Mouse (Mus musculus): ENCODE results near the gene Wfdc17. TPM values are rescaled to one million over a fixed set of nuclear protein-coding genes. Genes with fewer than 3 reads are reported as not detected.

The Wfdc17 gene
- polyA plus RNA-seq, 1 experiment from 2014 or later: 1.2 TPM

GRCm38 (mm10) chr11:83743525-83743924 lies 39.7 kb downstream of the Wfdc17 start:
- Histone ChIP-seq H3K4me2 (replicated peaks; ENCODE audit: low read depth, low read length) (no peak overlapping the region), H3K9me3 (ENCODE audit: control insufficient read depth, low read depth, low read length) (no peaks in the 10 kb centered on the region), H3K4me1 (ENCODE audit: control insufficient read depth, insufficient read depth, low read length) (no peaks in the 10 kb centered on the region), H3K27me3 (ENCODE audit: control insufficient read depth, insufficient read depth, low read length) (no peaks in the 10 kb centered on the region), H3K4me3 (ENCODE audit: low read depth, low read length) (no peak overlapping the region), H3K27ac (ENCODE audit: low read length) (no peak overlapping the region), H3K36me3 (ENCODE audit: control insufficient read depth, insufficient read depth, low read length) (no peaks in the 10 kb centered on the region), H3K9ac (replicated peaks; ENCODE audit: low read depth, low read length) (no peak overlapping the region)
- no peak for ATAC-seq (ENCODE audit: insufficient number of reproducible peaks, insufficient read depth, low FRiP score, low read depth)
- WGBS: 77% methylated on average over 3 of the region's 3 CpGs

DNA sequence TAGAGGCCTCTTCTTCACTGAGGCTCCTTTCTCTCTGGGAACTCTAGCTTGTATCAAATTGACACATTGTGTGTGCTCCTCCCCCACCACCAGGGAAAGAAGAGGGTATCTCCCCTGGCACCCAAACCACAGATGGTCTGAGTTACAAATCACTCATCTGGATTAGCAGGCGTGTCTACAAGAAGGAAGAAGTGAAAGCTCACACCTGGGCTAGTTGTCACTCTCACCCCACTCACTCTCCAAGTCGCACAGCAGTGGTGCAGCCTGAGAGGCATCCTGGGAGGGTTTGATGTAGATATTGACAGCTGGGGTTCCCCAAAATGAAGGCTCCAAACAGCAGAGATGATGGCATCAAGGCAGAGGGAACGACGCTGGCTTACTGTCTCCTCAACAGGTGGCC lies 42.4 kb downstream of the Wfdc17 start:
- H3K9ac ChIP-seq (replicated peaks; ENCODE audit: low read depth, low read length): no peak overlapping the region
- no peaks in the 10 kb centered on the region for H3K36me3 ChIP-seq (ENCODE audit: control insufficient read depth, insufficient read depth, low read length)
- H3K4me1 ChIP-seq (ENCODE audit: control insufficient read depth, insufficient read depth, low read length): no peaks in the 10 kb centered on the region
- no peaks in the 10 kb centered on the region for H3K27me3 ChIP-seq (ENCODE audit: control insufficient read depth, insufficient read depth, low read length)
- H3K4me3 ChIP-seq (ENCODE audit: low read depth, low read length): no peak overlapping the region
- no peak for ATAC-seq (ENCODE audit: insufficient number of reproducible peaks, insufficient read depth, low FRiP score, low read depth)
- 40% methylated on average over 4 of the region's 4 CpGs for WGBS
- H3K4me2 ChIP-seq (replicated peaks; ENCODE audit: low read depth, low read length): no peak overlapping the region
- H3K9me3 ChIP-seq (ENCODE audit: control insufficient read depth, low read depth, low read length): no peaks in the 10 kb centered on the region
- no peak overlapping the region for H3K27ac ChIP-seq (ENCODE audit: low read length)

DNA sequence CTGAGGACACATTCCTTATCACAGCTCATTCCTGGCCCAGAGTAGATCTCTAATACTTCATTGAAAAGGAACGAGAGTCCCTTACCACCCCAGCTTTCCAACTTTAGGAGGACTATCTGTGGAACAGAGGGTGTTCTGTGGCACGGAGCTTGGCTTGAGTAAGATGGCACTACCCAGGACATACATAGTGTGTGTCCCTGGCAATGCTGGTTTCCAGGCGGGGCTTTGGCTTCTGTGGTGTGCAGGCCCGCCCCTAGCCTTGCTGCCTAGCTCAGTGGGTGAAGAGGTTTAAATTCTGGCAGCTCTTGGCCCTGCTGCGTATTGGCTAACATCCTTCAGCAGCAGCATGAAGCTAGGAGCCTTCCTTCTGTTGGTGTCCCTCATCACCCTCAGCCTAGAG lies 42.9 kb downstream of the Wfdc17 start, which contains the start of gene Wfdc21:
Gene Wfdc21 (plus strand): TSS at position 260 of the 400 bp plus-strand sequence.
- no peaks in the 10 kb centered on the region for H3K9me3 ChIP-seq (ENCODE audit: control insufficient read depth, low read depth, low read length)
- no peak for ATAC-seq (ENCODE audit: insufficient number of reproducible peaks, insufficient read depth, low FRiP score, low read depth)
- WGBS: 73% methylated on average over 5 of the region's 5 CpGs

GRCm38 (mm10) chr11:83747376-83748265 lies 43.8 kb downstream of the Wfdc17 start:
- ATAC-seq (ENCODE audit: insufficient number of reproducible peaks, insufficient read depth, low FRiP score, low read depth): no peak
- H3K4me3 ChIP-seq (ENCODE audit: low read depth, low read length): no peak overlapping the region
- H3K27ac ChIP-seq (ENCODE audit: low read length): no peak overlapping the region
- H3K4me2 ChIP-seq (replicated peaks; ENCODE audit: low read depth, low read length): no peak overlapping the region
- H3K9ac ChIP-seq (replicated peaks; ENCODE audit: low read depth, low read length): no peak overlapping the region
- no peaks in the 10 kb centered on the region for H3K27me3 ChIP-seq (ENCODE audit: control insufficient read depth, insufficient read depth, low read length)
- no peaks in the 10 kb centered on the region for H3K9me3 ChIP-seq (ENCODE audit: control insufficient read depth, low read depth, low read length)
- WGBS: 67% methylated on average over 6 of the region's 6 CpGs
- H3K4me1 ChIP-seq (ENCODE audit: control insufficient read depth, insufficient read depth, low read length): no peaks in the 10 kb centered on the region
- no peaks in the 10 kb centered on the region for H3K36me3 ChIP-seq (ENCODE audit: control insufficient read depth, insufficient read depth, low read length)

More for the DNA sequence above, 42.9 kb downstream of the Wfdc17 start, which contains the start of gene Wfdc21:
- Histone ChIP-seq H3K9ac (replicated peaks; ENCODE audit: low read depth, low read length) (no peak within 1 kb of the TSS), H3K4me3 (ENCODE audit: low read depth, low read length) (no peak within 1 kb of the TSS), H3K27ac (ENCODE audit: low read length) (no peak within 1 kb of the TSS), H3K4me2 (replicated peaks; ENCODE audit: low read depth, low read length) (no peak within 1 kb of the TSS), H3K27me3 (ENCODE audit: control insufficient read depth, insufficient read depth, low read length) (no peaks in the 10 kb centered on the region), H3K4me1 (ENCODE audit: control insufficient read depth, insufficient read depth, low read length) (no peaks in the 10 kb centered on the region), H3K36me3 (ENCODE audit: control insufficient read depth, insufficient read depth, low read length) (no peaks in the 10 kb centered on the region)

- Histone ChIP-seq H3K9ac (replicated peaks; ENCODE audit: low read depth, low read length) (peak within 1 kb of the TSS; percentile 67), H3K27me3 (ENCODE audit: control insufficient read depth, insufficient read depth, low read length) (no peaks in the 10 kb centered on the region), H3K4me1 (ENCODE audit: control insufficient read depth, insufficient read depth, low read length) (peaks cover 6% of the 10 kb centered on the region), H3K4me2 (replicated peaks; ENCODE audit: low read depth, low read length) (peak within 1 kb of the TSS; percentile 63), H3K9me3 (ENCODE audit: control insufficient read depth, low read depth, low read length) (no peaks in the 10 kb centered on the region), H3K36me3 (ENCODE audit: control insufficient read depth, insufficient read depth, low read length) (peaks cover 18% of the 10 kb centered on the region), H3K27ac (ENCODE audit: low read length) (peak within 1 kb of the TSS; percentile 84), H3K4me3 (ENCODE audit: low read depth, low read length) (peak within 1 kb of the TSS; percentile 86)
- ATAC-seq (ENCODE audit: insufficient number of reproducible peaks, insufficient read depth, low FRiP score, low read depth): peak; percentile 91
- under 1% methylated on average over 47 of the region's 47 CpGs for WGBS
These were observed 49.9 kb downstream of the Wfdc17 start, which contains the start of gene Heatr6 for GRCm38 (mm10) chr11:83753581-83754181. Gene Heatr6 (plus strand): TSS chr11:83753696.

GRCm38 (mm10) chr11:83754227-83754626 lies 50.4 kb downstream of the Wfdc17 start:
- Histone ChIP-seq H3K4me1 (ENCODE audit: control insufficient read depth, insufficient read depth, low read length) (peaks cover 6% of the 10 kb centered on the region), H3K4me3 (ENCODE audit: low read depth, low read length) (peak overlapping the region; percentile 86), H3K9me3 (ENCODE audit: control insufficient read depth, low read depth, low read length) (no peaks in the 10 kb centered on the region), H3K4me2 (replicated peaks; ENCODE audit: low read depth, low read length) (peak overlapping the region; percentile 63), H3K9ac (replicated peaks; ENCODE audit: low read depth, low read length) (peak overlapping the region; percentile 67), H3K36me3 (ENCODE audit: control insufficient read depth, insufficient read depth, low read length) (peaks cover 24% of the 10 kb centered on the region), H3K27ac (ENCODE audit: low read length) (peak overlapping the region; percentile 84; the same call in 1 of the 2 replicates), H3K27me3 (ENCODE audit: control insufficient read depth, insufficient read depth, low read length) (no peaks in the 10 kb centered on the region)
- WGBS: 5% methylated on average over 8 of the region's 8 CpGs
- no peak for ATAC-seq (ENCODE audit: insufficient number of reproducible peaks, insufficient read depth, low FRiP score, low read depth)

Other genes starting within 250 kb of the Wfdc17 start
- 1.4 and 1.9 TPM in 2 replicates for gene Mmp28, start 240.9 kb upstream of the Wfdc17 start, polyA plus RNA-seq (2014; fragmentation: Nextera tagmentation; extraction: Ambion mirVana)
- gene Taf15, start 230.9 kb upstream of the Wfdc17 start, polyA plus RNA-seq (2014; fragmentation: Nextera tagmentation; extraction: Ambion mirVana): 26.8 and 27.0 TPM in 2 replicates
- not detected in 2 replicates for gene Heatr9, start 181.8 kb upstream of the Wfdc17 start, polyA plus RNA-seq (2014; fragmentation: Nextera tagmentation; extraction: Ambion mirVana)
- 0.69 and 1.0 TPM in 2 replicates for gene Ccl5, start 173.5 kb upstream of the Wfdc17 start, polyA plus RNA-seq (2014; fragmentation: Nextera tagmentation; extraction: Ambion mirVana)
- gene Ccl9, start 125.4 kb upstream of the Wfdc17 start, polyA plus RNA-seq (2014; fragmentation: Nextera tagmentation; extraction: Ambion mirVana): 1.9 and 4.4 TPM in 2 replicates
- gene Ccl6, start 110.9 kb upstream of the Wfdc17 start, polyA plus RNA-seq (2014; fragmentation: Nextera tagmentation; extraction: Ambion mirVana): 2.2 and 3.4 TPM in 2 replicates
- not detected in 2 replicates for gene Rpl9-ps1, start 58.4 kb upstream of the Wfdc17 start, polyA plus RNA-seq (2014; fragmentation: Nextera tagmentation; extraction: Ambion mirVana)
- gene Ccl3, start 54.6 kb upstream of the Wfdc17 start, polyA plus RNA-seq (2014; fragmentation: Nextera tagmentation; extraction: Ambion mirVana): 0.46 TPM in 1 of 2 replicates, not detected in the other
- 0.68 TPM in 1 of 2 replicates, not detected in the other for gene Ccl4, start 41.4 kb upstream of the Wfdc17 start, polyA plus RNA-seq (2014; fragmentation: Nextera tagmentation; extraction: Ambion mirVana)
- 0.54 TPM in 1 of 2 replicates, not detected in the other for gene Wfdc18, start 5.0 kb downstream of the Wfdc17 start, polyA plus RNA-seq (2014; fragmentation: Nextera tagmentation; extraction: Ambion mirVana)
- 1.6 TPM in 1 of 2 replicates, not detected in the other for gene Wfdc21, start 42.9 kb downstream of the Wfdc17 start, polyA plus RNA-seq (2014; fragmentation: Nextera tagmentation; extraction: Ambion mirVana)
- 28.7 and 29.1 TPM in 2 replicates for gene Heatr6, start 49.7 kb downstream of the Wfdc17 start, polyA plus RNA-seq (2014; fragmentation: Nextera tagmentation; extraction: Ambion mirVana)
- 6.4 and 8.2 TPM in 2 replicates for gene Hnf1b, start 146.1 kb downstream of the Wfdc17 start, polyA plus RNA-seq (2014; fragmentation: Nextera tagmentation; extraction: Ambion mirVana)
- gene Ddx52, start 238.1 kb downstream of the Wfdc17 start, polyA plus RNA-seq (2014; fragmentation: Nextera tagmentation; extraction: Ambion mirVana): 32.3 and 36.9 TPM in 2 replicates